Mouse (Mus musculus) heart, postnatal 0 days (tissue): Measurements from ENCODE around the gene Cuta.

ENCODE experiments used
- CTCF ChIP-seq: IDR thresholded peaks from 2 replicates; pipeline ENCODE4 v1.5.1; 2016; ENCODE audit warnings: antibody characterized with exemption, control low read depth, low read depth
- EP300 ChIP-seq: IDR thresholded peaks from 2 replicates; pipeline ENCODE4 v1.6.1; 2016; ENCODE audit warnings: antibody characterized with exemption, low read depth

DNA sequence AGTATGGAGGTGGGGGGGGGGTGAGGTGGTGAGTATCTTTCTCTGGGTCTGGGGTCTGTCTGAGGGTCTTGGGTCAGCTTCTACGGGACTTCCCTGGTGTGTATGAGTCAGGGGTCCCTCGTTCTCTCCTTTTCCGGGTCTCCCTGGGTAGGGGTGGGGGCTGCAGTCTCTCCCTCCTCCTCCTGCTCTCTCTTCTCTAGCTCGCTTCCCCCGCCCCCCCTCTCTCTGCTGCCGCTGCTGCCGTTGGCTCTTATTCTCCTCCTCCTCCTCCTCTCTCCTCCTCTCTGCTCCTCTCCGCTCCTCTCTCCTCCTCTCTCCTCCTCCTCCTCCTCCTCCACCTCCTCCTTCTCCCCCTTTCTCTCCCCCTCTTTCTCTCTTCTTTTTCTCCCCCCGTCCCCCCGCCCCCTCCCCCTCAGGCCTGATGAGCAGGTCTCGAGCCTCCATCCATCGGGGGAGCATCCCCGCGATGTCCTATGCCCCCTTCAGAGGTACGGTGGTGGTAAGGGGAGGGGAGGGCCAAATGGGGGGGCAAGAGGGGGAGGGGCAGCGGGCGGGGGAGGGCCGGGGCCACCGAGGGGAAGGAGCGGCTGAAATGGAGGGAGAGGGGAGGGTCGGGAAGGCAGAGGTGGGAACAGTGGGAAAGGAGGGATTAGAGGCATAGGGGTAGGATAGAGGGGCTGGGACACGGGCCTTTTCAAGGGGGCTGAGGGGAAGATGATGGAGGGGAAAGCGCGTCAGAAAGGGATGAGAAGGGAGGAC, 1.8 kb upstream of the Cuta start, which contains the start of gene Syngap1:
- TF ChIP-seq CTCF (no peak), EP300 (no peak)
